Mouse (Mus musculus): ENCODE measurements around the gene Ruvbl2.

DNA sequence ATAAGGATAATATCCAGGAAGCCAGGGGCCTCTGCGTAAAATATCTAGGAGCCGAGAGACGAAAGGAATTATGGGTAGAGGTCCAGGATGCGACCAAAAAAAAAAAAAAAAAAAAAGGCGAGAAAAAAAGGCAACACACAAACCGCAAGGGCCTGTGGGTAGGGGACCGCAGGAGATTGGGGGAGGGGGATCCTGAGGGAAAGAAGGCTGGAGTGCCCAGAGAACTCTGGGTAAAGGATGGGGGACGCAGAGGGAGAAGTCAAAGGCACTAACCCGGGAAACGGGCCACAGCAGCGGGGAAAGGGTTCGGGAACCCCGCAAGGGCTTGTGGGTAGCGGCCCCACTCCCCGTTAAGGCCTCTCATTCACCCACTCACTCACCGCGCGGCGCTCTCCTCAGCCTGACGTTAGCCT lies 42.8 kb downstream of the Ruvbl2 start:
- TF ChIP-seq CTCF (IDR thresholded peaks at IDR 0.05; ENCODE audit: control insufficient read depth, insufficient read depth, insufficient read length), result no peak
- no peak for TF ChIP-seq CEBPB (IDR thresholded peaks at IDR 0.05; ENCODE audit: low read depth)
- TF ChIP-seq MAX (IDR thresholded peaks at IDR 0.05), result no peak

All from C2C12 (cell line).